Mouse (Mus musculus): ENCODE data around the gene Pcbd2. TPM values are rescaled to one million over a fixed set of nuclear protein-coding genes. Genes with fewer than 3 reads are reported as not detected.

Gene Pcbd2
- polyA plus RNA-seq, 1 experiment from 2014 or later, result 19.7 TPM

- no peaks in the 10 kb centered on the region for H3K36me3 ChIP-seq
- H3K9me3 ChIP-seq, result no peaks in the 10 kb centered on the region
- H3K27me3 ChIP-seq, result no peaks in the 10 kb centered on the region
- H3K4me2 ChIP-seq (replicated peaks), result no peak overlapping the region
- 80% methylated on average over 13 of the region's 13 CpGs for WGBS
- ATAC-seq, result no peak
- peaks cover 14% of the 10 kb centered on the region for H3K4me1 ChIP-seq (replicated peaks)
- no peak overlapping the region for H3K27ac ChIP-seq
- no peak overlapping the region for H3K4me3 ChIP-seq (replicated peaks)
- no peak overlapping the region for H3K9ac ChIP-seq (replicated peaks)
Measured at GRCm38 (mm10) chr13:55754380-55754779, 27.2 kb downstream of the Pcbd2 start.

- no peaks in the 10 kb centered on the region; the same call in 1 of the 2 replicates for H3K27me3 ChIP-seq
- no peak overlapping the region for H3K4me3 ChIP-seq (replicated peaks)
- WGBS, result 46% methylated on average over 8 of the region's 8 CpGs
- H3K27ac ChIP-seq, result no peak overlapping the region
- H3K9me3 ChIP-seq, result no peaks in the 10 kb centered on the region
- ATAC-seq, result no peak
- no peaks in the 10 kb centered on the region for H3K36me3 ChIP-seq
- H3K9ac ChIP-seq (replicated peaks), result no peak overlapping the region
- no peak overlapping the region for H3K4me2 ChIP-seq (replicated peaks)
- peaks cover 7% of the 10 kb centered on the region for H3K4me1 ChIP-seq (replicated peaks)
Measured at GRCm38 (mm10) chr13:55756789-55757188, 29.6 kb downstream of the Pcbd2 start.

GRCm38 (mm10) chr13:55757645-55758044 lies 30.5 kb downstream of the Pcbd2 start:
- H3K4me1 ChIP-seq (replicated peaks), result peaks cover 7% of the 10 kb centered on the region
- no peak overlapping the region for H3K4me3 ChIP-seq (replicated peaks)
- WGBS, result 86% methylated on average over 6 of the region's 6 CpGs
- H3K9me3 ChIP-seq, result no peaks in the 10 kb centered on the region
- no peaks in the 10 kb centered on the region for H3K36me3 ChIP-seq
- no peaks in the 10 kb centered on the region; the same call in 1 of the 2 replicates for H3K27me3 ChIP-seq
- no peak overlapping the region for H3K9ac ChIP-seq (replicated peaks)
- ATAC-seq, result no peak
- H3K4me2 ChIP-seq (replicated peaks), result no peak overlapping the region
- H3K27ac ChIP-seq, result no peak overlapping the region

GRCm38 (mm10) chr13:55760576-55760975 lies 33.4 kb downstream of the Pcbd2 start:
- Histone ChIP-seq H3K9me3 (no peaks in the 10 kb centered on the region), H3K4me3 (replicated peaks) (no peak overlapping the region), H3K4me1 (replicated peaks) (peaks cover 7% of the 10 kb centered on the region), H3K9ac (replicated peaks) (no peak overlapping the region), H3K27me3 (no peaks in the 10 kb centered on the region; the same call in 1 of the 2 replicates), H3K4me2 (replicated peaks) (no peak overlapping the region), H3K27ac (no peak overlapping the region; the same call in 1 of the 2 replicates), H3K36me3 (no peaks in the 10 kb centered on the region)
- ATAC-seq, result no peak
- WGBS, result 39% methylated on average over 10 of the region's 10 CpGs

- H3K27me3 ChIP-seq, result no peaks in the 10 kb centered on the region; the same call in 1 of the 2 replicates
- peaks cover 7% of the 10 kb centered on the region for H3K4me1 ChIP-seq (replicated peaks)
- H3K36me3 ChIP-seq, result no peaks in the 10 kb centered on the region
- no peaks in the 10 kb centered on the region for H3K9me3 ChIP-seq
- no peak overlapping the region for H3K9ac ChIP-seq (replicated peaks)
- 84% methylated on average over 10 of the region's 10 CpGs for WGBS
- H3K27ac ChIP-seq, result no peak overlapping the region
- no peak for ATAC-seq
- no peak overlapping the region for H3K4me2 ChIP-seq (replicated peaks)
- H3K4me3 ChIP-seq (replicated peaks), result no peak overlapping the region
Measured at GRCm38 (mm10) chr13:55761486-55761885, 34.3 kb downstream of the Pcbd2 start.

GRCm38 (mm10) chr13:55774352-55774751 lies 47.2 kb downstream of the Pcbd2 start:
- Histone ChIP-seq H3K4me2 (replicated peaks) (no peak overlapping the region), H3K27me3 (no peaks in the 10 kb centered on the region), H3K4me1 (replicated peaks) (no peaks in the 10 kb centered on the region), H3K9me3 (no peaks in the 10 kb centered on the region), H3K36me3 (no peaks in the 10 kb centered on the region), H3K4me3 (replicated peaks) (no peak overlapping the region), H3K9ac (replicated peaks) (no peak overlapping the region), H3K27ac (no peak overlapping the region)
- WGBS, result 90% methylated on average over 7 of the region's 7 CpGs
- ATAC-seq, result no peak

GRCm38 (mm10) chr13:55775056-55775455 lies 47.9 kb downstream of the Pcbd2 start:
- Histone ChIP-seq H3K4me2 (replicated peaks) (no peak overlapping the region), H3K9me3 (no peaks in the 10 kb centered on the region), H3K27me3 (no peaks in the 10 kb centered on the region), H3K4me1 (replicated peaks) (no peaks in the 10 kb centered on the region), H3K4me3 (replicated peaks) (no peak overlapping the region), H3K27ac (no peak overlapping the region), H3K9ac (replicated peaks) (no peak overlapping the region), H3K36me3 (no peaks in the 10 kb centered on the region)
- ATAC-seq, result no peak
- WGBS, result 76% methylated on average over 11 of the region's 11 CpGs

GRCm38 (mm10) chr13:55784268-55784667 lies 57.1 kb downstream of the Pcbd2 start, which contains the start of gene Catsper3:
Gene Catsper3, plus strand, starts transcription at chr13:55784568.
- no peak within 1 kb of the TSS for H3K4me2 ChIP-seq (replicated peaks)
- no peaks in the 10 kb centered on the region for H3K9me3 ChIP-seq

GRCm38 (mm10) chr13:55786120-55786519 lies 59.0 kb downstream of the Pcbd2 start:
- no peak overlapping the region for H3K27ac ChIP-seq
- H3K4me2 ChIP-seq (replicated peaks), result no peak overlapping the region
- WGBS, result 87% methylated on average over 11 of the region's 11 CpGs
- no peaks in the 10 kb centered on the region for H3K36me3 ChIP-seq
- H3K9me3 ChIP-seq, result no peaks in the 10 kb centered on the region; the same call in 1 of the 2 replicates
- ATAC-seq, result no peak
- no peak overlapping the region for H3K4me3 ChIP-seq (replicated peaks)
- H3K27me3 ChIP-seq, result no peaks in the 10 kb centered on the region
- no peak overlapping the region for H3K9ac ChIP-seq (replicated peaks)
- H3K4me1 ChIP-seq (replicated peaks), result no peaks in the 10 kb centered on the region

More at GRCm38 (mm10) chr13:55784268-55784667, 57.1 kb downstream of the Pcbd2 start, which contains the start of gene Catsper3:
- Histone ChIP-seq H3K36me3 (no peaks in the 10 kb centered on the region), H3K27me3 (no peaks in the 10 kb centered on the region), H3K4me1 (replicated peaks) (no peaks in the 10 kb centered on the region), H3K4me3 (replicated peaks) (no peak within 1 kb of the TSS), H3K9ac (replicated peaks) (no peak within 1 kb of the TSS), H3K27ac (no peak within 1 kb of the TSS)
- no peak for ATAC-seq
- 85% methylated on average over 3 of the region's 3 CpGs for WGBS

- ATAC-seq, result no peak
- Histone ChIP-seq H3K4me2 (replicated peaks) (no peak overlapping the region), H3K27ac (no peak overlapping the region), H3K9ac (replicated peaks) (no peak overlapping the region), H3K36me3 (no peaks in the 10 kb centered on the region), H3K27me3 (no peaks in the 10 kb centered on the region), H3K4me1 (replicated peaks) (no peaks in the 10 kb centered on the region), H3K9me3 (no peaks in the 10 kb centered on the region), H3K4me3 (replicated peaks) (no peak overlapping the region)
- WGBS, result 66% methylated on average over 2 of the region's 2 CpGs
Measured at GRCm38 (mm10) chr13:55801246-55801645, 74.1 kb downstream of the Pcbd2 start.

GRCm38 (mm10) chr13:55803973-55804372 lies 76.8 kb downstream of the Pcbd2 start:
- Histone ChIP-seq H3K36me3 (no peaks in the 10 kb centered on the region), H3K4me1 (replicated peaks) (no peaks in the 10 kb centered on the region), H3K27me3 (no peaks in the 10 kb centered on the region), H3K27ac (no peak overlapping the region), H3K9ac (replicated peaks) (no peak overlapping the region), H3K9me3 (no peaks in the 10 kb centered on the region), H3K4me2 (replicated peaks) (no peak overlapping the region), H3K4me3 (replicated peaks) (no peak overlapping the region)
- WGBS, result 95% methylated on average over 1 of the region's 1 CpGs
- ATAC-seq, result no peak

- no peak for ATAC-seq
- 79% methylated on average over 7 of the region's 7 CpGs for WGBS
Measured at GRCm38 (mm10) chr13:55809041-55809623, 82.0 kb downstream of the Pcbd2 start.

GRCm38 (mm10) chr13:55809707-55810106 lies 82.5 kb downstream of the Pcbd2 start:
- no peak overlapping the region for H3K4me2 ChIP-seq (replicated peaks)
- H3K4me1 ChIP-seq (replicated peaks), result no peaks in the 10 kb centered on the region
- no peak for ATAC-seq
- no peak overlapping the region for H3K9ac ChIP-seq (replicated peaks)
- H3K36me3 ChIP-seq, result no peaks in the 10 kb centered on the region
- 93% methylated on average over 10 of the region's 10 CpGs for WGBS
- H3K27me3 ChIP-seq, result no peaks in the 10 kb centered on the region; the same call in 1 of the 2 replicates
- H3K27ac ChIP-seq, result no peak overlapping the region
- H3K4me3 ChIP-seq (replicated peaks), result no peak overlapping the region
- H3K9me3 ChIP-seq, result no peaks in the 10 kb centered on the region

More at GRCm38 (mm10) chr13:55809041-55809623, 82.0 kb downstream of the Pcbd2 start:
- H3K27me3 ChIP-seq, result no peaks in the 10 kb centered on the region; the same call in 1 of the 2 replicates
- H3K9me3 ChIP-seq, result no peaks in the 10 kb centered on the region
- H3K4me2 ChIP-seq (replicated peaks), result no peak overlapping the region
- no peaks in the 10 kb centered on the region for H3K36me3 ChIP-seq
- no peaks in the 10 kb centered on the region for H3K4me1 ChIP-seq (replicated peaks)
- no peak overlapping the region for H3K4me3 ChIP-seq (replicated peaks)
- H3K9ac ChIP-seq (replicated peaks), result no peak overlapping the region
- H3K27ac ChIP-seq, result no peak overlapping the region
